Mouse (Mus musculus) hindlimb bud, embryonic 11.5 days (tissue): Measurements from ENCODE around the gene Hist1h3g.
A peak's percentile ranks its signal among the peaks of the same experiment; 100 is the strongest.
"Not testable (repeated sequence)": the region's sequence is repeated elsewhere in the genome, so short reads cannot be mapped to it uniquely, and the experiment has no call there.

ENCODE experiments used
- DNase-seq: peaks from one replicate; pipeline ENCODE4 v3.0.0-alpha.2; 2012; ENCODE audit warnings: low read depth, low spot score; ENCODE audit errors: extremely low spot score

Hist1h3g gene

DNA sequence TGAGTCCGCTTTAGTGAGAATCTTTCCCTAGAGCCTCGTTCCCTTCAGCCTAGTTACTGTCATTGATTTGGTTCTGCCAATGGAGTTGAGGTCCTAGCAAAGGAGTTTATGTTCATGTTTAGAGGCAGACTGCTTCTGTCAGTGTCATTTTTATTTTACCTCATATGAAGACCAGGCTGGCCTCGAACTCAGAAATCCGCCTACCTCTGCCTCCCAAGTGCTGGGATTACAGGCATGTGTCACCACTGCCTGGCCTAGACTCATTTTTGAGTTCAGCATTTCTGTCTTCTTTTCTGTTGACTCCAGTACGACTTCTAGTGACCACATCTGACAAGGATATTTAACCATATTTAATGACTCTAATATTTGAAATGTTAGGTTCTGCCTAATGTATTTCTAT, 19.9 kb upstream of the Hist1h3g start:
- DNase-seq: no peak

DNA sequence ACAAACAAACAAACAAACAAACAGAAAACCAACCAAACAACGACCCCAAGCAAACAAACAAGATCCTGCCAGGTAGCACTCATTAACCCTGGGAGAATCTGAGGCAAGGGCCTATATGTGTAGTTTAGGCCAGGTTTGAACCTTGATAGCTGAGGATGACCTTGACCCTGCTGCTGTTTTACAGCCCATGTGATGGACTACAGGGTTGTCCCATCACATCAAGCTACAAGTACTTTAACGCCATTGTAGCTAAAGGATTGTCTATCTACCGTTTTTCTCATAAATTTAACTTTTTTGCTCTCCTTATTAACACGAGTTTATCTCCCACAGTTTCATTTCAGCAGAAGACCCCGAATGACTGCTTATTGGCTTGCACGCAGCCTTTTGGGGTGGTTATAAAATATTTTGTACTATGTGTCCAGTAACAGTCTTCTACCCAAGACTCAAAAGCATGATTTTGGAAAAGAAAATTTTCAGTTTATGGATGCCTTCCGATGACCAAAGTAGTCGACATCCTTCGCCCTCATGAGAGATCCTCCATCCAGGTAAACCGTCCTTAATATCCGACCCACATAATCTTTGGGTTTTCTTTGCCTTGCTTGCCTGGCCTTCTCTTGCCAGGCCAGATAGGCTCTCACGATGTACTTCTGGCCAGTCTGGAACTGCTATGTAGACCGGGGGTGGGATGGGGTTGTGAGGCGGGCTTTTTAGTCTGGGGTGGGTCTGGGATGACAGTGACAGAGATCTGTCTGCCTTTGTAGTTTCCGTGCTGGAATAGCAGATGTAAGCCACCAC, 19.2 kb upstream of the Hist1h3g start:
- no peak for DNase-seq

DNA sequence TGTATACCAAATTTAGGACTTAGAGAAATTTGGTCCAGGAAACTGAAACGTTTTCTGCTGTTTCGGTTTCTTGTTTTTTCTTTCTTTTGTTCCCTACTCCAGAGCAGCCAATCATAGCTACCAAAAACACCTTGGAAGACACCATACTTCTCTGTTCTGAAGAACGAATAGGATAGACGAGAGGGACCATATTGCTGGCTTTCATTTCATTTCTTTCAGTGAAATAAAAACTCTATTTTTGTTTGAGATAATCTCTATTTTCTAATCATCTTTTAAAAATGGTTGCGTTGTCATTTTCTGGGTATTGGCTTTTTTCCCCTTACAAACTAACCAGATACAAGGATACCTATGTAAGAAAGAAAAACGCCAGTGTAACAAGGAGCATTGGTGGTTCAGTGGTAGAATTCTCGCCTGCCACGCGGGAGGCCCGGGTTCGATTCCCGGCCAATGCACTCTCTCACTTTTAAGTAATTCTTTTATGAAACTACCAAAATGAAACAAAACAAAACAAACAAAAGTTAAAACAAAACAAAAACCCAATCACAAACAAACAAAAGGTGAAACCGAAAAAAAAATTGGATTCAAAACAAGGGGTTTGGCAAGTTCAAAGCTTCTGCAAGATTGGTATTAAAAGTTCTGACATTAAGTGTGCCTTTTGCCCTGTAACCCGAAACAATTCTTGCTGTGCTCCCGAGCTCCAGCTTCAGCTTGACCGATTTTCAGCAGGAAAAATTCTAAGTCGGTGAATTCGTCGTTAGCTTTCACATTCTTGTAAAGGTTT, 18.2 kb upstream of the Hist1h3g start:
- DNase-seq: peak; percentile 83

DNA sequence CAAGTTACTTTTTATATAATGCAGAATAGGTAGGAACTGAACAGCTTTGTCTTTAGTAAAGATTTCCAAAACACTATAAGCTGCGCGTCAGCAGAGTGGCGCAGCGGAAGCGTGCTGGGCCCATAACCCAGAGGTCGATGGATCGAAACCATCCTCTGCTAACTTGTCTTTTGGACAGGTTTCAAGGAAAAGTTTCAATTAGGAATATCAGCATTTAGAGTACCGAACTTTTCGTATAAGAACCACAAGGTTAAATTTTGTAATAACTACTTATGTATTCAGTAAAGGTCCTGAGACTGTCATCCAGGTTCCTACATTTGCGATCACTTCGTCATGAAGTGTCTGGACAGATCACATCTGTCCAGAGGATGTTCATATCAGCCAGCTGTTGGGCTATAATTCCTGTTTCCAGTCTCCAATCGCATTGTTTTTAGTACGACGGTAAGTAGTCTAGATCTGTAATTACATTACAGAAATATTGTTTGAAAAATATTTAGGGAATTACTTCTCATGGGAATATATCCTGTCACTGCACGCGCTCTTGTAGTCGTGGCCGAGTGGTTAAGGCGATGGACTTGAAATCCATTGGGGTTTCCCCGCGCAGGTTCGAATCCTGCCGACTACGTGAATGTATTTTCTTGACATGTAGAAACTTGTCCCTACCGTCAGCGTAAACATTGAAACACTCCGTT, 17.5 kb upstream of the Hist1h3g start:
- DNase-seq: peak; percentile 96

DNA sequence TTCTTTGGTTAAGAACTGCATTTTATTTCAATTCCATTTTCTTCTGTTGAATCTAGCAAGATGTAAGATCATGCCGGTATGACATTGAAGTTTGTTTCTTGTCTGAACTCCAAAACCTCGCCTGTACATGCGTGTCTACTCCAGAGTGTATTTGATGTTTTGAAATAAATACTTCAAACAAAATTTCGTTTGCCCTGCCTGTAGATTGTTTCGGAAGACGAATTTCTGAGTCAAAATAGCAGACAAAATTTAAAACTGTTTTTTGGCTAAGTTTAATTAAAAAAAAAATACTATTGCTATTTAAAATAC, 17.0 kb upstream of the Hist1h3g start:
- DNase-seq: no peak

DNA sequence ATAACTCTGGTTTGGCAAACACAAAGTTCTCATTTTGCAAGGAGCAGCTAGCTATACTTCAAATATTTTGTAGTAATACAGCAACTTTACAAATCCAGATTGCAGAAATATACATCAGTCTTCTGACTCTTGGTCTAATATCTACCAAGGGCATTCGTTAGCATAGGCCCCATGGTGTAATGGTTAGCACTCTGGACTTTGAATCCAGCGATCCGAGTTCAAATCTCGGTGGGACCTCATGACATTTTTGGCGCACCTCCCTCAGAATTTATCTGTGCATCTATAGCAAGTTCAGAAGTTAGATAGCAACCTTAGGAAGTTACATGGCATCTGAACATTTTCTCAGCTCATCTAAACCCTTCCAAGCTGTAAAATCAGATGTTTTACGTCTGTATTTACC, 16.3 kb upstream of the Hist1h3g start:
- no peak for DNase-seq

DNA sequence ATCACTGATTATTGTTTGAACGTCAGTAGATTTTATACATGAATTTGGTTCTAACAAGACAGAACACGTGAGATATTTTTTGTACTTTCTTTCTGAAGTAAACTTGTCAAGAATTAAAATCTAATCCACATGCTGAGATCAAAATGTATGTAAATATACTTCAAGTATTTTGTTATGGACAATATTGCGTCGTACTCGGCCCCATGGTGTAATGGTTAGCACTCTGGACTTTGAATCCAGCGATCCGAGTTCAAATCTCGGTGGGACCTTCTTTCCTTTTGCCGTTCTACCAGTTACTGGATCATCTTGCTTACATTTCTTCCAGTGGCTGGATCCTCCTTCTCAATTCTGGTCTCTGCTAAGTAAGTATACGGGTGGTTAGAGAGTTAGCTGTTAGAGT, 15.8 kb upstream of the Hist1h3g start:
- DNase-seq: no peak

DNA sequence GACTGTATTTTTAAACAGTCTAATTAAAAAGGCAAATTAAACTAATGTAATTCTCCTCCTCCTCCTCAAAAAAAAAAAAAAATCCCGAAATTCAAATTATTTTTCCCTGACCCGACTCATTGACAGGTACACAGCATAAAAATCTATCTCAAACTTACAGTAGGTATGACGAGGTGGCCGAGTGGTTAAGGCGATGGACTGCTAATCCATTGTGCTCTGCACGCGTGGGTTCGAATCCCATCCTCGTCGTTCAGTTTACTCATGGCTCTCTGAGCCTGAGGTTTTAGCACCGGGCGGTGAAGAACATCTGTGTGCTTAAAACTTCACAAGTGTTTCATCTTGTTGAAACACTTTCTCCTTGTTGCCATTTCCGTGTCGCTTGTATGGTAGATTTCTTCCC, 13.5 kb upstream of the Hist1h3g start:
- no peak for DNase-seq

DNA sequence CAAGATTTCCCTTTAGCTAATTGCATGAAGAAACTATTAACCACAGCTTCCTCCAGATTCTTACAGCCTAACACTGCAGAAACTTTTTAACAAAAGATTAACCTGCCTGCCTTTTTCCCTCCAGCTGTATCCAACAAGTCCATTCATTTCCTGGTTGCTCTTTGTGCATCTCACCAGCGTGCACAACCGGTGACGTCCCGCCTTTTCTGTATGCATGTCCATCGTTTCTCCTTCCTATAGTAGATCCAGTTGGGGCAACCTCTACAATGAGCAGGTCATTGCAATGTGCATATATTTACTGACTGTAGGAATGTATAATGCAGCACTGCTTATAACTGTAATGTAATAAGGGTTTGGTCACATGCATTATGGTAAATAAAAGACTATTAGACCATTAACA, 11.2 kb upstream of the Hist1h3g start:
- DNase-seq: no peak

DNA sequence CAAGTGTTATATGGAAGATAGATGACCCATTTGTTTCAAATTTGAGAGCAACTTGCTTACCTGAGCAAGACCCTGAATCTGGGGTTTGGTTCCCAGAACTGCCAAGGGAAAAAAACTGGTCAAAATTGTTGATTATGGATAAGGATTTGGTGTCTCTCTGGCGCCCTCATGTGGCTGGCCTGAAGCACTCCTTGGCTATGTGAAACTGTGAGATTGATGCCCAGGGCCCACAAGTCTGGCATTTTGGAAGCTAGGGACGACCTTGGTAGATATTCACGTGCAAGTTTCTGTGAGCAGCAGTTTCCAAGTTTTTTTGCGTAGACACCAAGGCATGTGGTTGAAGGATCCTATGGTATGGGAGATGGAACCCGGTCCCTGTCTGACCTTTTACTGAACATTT, 10.6 kb upstream of the Hist1h3g start:
- DNase-seq: no peak

DNA sequence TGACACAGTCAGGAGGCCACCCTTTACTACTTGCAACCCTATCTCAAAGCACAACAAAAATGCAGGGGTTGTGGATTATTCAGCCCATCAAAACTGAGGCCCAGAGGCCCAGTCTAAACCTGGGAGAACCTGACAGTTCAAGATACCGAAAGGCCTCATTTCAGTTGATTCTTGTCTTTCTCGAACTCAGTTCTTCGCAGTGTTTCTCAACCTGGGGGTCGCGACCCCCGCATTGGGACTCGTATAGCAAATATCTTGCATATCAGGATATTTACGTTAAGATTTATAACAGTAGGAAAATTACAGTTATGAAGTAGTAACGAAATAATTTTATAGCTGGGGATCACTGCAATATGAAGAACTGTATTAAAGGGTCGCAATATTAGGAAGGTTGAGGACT, 9.3 kb upstream of the Hist1h3g start:
- DNase-seq: no peak

DNA sequence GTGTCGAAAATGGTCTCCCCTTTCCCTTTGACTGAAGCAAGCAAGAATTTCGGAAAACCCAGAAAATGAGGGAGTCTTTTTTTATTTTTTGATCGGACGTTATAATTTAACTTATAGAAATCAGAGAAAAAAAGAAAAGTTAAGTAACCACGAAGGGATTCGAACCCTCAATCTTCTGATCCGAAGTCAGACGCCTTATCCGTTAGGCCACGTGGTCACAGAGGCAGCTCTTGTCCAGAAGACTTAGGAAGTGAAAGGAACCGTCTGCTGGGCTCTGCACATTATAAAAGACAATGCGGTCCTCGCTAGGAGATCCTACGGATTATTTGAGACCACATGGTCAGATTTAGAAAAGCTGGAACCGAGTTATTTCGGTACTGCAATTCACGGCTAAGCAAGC, 8.9 kb upstream of the Hist1h3g start:
- DNase-seq: no peak

DNA sequence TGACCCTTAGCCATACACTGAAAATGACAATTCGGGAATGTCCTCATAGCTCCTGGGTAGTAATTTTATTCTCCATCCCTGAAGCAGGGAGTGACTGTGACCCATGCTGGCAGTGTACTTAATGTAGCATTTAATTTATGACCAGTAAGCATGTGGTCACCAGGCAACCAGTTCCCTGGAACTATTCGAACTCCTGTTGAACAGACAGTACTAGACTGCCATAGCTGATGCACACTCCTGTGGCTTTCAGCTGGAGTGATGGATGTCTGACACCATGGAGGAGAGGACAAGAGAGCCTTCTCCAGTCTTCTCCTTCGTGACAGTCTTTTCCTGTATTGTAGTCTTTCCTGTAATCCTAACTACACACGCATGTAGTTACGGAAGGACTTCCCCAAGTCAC, 6.2 kb upstream of the Hist1h3g start:
- DNase-seq: no peak

DNA sequence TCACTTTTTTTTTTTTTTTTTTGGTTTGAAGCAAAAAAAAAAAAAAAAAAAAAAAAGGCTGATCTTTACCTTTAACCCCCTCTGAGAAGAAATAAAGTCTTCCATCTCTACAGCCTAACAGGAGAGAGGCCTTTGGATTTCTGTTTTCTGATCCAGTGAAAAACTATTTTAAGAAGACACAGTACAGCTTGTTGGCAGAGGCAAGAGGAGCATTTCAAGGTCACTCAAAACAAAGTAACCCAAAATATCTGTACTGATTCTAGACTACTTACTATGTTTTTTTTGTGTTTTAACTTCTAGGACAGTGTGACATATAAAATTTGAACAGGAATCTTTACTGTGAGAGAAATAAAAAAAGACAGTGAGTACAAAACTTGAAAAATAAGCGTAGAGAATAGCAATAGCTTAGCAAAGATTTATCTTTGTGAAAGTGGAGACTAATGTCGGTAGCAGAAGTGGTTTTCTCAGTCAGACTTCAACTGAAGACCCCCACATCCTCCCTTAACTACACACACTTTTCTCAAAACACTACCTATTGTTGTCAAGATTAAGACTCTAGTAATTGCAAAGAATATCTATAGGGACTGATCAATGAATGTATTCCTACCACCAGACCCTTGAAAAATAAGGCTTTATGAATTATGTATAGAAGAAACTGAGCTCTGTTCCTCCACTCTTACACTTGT, 5.6 kb upstream of the Hist1h3g start:
- DNase-seq: no peak

DNA sequence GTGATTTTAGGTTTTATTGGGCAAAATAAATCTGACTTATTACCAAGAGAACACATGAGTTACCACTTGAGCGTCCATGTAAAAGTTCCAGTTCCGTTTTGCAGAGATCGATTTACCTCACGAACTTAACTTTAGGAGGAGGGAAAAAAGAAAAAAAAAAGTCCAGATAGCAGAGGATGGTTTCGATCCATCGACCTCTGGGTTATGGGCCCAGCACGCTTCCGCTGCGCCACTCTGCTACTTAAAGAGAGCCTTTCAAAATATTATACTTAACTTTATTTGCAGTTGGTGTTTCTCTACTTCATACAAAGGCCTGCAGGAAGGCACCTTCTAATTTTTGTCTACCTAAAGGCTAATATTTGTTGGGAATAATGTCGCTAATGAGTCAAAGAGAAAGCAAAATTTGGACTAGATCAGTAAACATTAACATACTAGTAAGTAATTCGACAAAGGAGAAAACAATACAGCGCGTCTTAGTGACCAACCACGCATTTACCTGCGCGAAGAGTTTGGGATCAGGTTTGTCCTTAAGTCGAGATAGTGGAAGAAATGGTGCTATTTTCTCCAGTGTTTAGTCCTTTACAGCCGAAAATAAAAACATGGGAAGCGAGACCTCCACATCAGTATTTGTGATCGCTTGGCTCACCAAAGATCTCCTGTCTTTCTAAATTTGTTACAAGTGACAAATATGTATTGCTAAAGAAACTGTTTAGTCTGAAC, 4.9 kb upstream of the Hist1h3g start:
- no peak for DNase-seq

DNA sequence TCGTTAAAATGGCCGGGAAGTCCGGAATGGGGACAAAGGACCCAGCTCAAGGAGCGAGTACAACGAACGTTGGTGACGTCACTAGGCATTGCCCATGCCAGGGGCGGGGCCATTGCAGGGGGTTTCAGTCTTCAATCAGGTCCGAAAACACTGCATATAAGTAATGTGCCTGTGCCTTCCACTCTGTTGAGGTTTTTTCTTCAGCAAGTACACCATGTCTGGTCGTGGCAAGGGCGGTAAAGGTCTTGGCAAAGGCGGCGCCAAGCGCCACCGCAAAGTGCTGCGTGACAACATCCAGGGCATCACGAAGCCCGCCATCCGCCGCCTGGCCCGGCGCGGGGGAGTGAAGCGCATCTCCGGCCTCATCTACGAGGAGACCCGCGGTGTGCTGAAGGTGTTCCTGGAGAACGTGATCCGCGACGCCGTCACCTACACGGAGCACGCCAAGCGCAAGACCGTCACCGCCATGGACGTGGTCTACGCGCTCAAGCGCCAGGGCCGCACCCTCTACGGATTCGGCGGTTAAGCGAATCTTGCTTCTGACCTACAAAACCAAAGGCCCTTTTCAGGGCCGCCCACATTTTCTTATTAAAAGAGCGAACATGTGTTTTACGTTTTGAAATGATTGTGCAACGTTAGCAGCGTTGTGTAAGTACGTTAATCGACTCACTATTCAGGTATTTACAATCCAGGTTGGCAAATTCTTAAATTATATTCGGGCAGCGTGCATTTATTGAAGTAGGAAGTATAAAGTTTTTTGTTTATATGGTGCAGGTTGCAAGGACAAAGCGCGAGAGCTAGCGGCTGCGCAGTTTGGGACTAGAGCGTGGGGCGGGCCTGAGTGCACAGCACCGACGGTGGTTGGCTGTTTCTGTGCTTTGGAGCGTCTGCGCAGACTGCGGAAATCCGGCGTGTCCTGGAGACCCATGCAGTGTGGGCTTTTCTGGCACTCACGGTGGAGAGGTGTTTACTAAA, 4.0 kb upstream of the Hist1h3g start, which contains the start of gene Hist1h4h:
Hist1h4h (plus strand) TSS at position 150 of the 975 bp plus-strand sequence.
- DNase-seq: peak; percentile 98

DNA sequence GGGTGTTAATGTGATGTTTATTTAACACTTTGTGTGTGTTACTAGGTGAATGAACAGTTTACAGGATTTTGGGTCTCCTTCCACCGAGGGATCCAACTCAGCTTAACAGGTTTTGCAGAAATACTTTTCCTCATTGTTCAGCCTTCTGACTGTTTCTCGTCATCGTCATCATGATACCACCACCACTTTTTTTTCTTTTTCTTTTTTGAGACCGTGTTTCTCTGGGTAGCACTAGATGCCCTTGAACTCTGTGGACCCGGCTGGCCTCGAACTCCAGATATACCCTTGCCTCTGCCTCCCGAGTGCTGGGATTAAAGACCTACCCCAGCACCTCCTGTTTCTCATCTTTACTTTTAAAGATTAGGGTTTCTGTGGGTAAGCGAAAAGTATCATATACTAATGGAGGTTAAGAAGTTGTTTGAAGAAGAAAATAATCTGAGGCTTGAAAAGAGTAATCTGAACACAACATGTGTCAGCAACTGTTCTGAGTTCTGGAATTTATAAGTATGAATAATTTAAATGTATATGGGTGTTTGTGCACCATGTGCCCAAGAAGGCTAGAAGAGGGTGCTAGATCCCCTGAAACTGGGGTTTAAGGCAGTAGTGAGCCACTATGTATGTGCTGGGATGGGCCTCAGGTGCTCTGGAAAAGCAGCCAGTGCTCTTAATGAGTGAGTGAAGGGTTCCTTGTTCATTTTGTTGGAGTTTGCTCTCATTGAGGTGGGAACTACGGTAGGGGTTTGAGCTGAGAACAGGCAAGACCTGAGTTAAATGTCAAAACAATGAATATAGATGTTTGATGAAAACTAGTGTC, 2.8 kb upstream of the Hist1h3g start:
- DNase-seq: no peak

DNA sequence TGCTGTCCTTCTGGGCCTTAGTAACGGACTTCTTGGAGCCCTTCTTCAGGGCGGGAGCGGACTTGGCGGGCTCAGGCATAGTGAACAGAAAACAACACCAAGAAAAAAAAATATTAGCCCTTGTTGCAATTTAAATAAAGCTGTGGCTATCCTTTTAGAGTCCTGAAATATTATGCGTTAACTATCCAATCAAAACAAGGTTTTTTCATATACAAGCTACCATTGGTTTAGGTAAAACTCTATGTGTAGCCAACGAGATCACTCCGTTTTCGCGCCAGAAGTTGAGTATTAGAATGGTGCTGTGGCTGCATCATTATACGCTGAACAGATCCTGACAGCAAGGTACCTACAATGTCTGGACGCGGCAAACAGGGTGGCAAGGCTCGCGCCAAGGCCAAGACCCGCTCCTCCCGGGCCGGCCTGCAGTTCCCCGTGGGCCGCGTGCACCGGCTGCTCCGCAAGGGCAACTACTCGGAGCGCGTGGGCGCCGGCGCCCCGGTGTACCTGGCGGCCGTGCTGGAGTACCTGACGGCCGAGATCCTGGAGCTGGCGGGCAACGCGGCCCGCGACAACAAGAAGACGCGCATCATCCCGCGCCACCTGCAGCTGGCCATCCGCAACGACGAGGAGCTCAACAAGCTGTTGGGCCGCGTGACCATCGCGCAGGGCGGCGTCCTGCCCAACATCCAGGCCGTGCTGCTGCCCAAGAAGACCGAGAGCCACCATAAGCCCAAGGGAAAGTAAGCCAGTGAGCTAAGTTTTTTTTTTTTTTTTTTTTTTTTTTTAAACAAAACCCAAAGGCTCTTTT, 1.5 kb upstream of the Hist1h3g start, which contains the start of gene Hist1h2af:
Hist1h2af (plus strand) TSS at position 347 of the 808 bp plus-strand sequence.
- not testable (repeated sequence) for DNase-seq
